Mouse (Mus musculus) myocyte (in vitro differentiated cells): ENCODE results near the gene Vmn1r213.

Experiments used
- POLR2A ChIP-seq: IDR thresholded peaks from one replicate; pipeline ENCODE4 v1.6.1; 2011; ENCODE audit warnings: low read depth, mild to moderate bottlenecking, control low read depth, moderate library complexity; ENCODE audit not compliant: insufficient read length
- TCF12 ChIP-seq: IDR thresholded peaks from one replicate; pipeline ENCODE4 v1.6.1; 2011; ENCODE audit warnings: mild to moderate bottlenecking, control low read depth; ENCODE audit not compliant: poor library complexity, insufficient read depth, severe bottlenecking
- TCF3 ChIP-seq: IDR thresholded peaks from one replicate; pipeline ENCODE4 v1.6.1; 2011; ENCODE audit warnings: low read depth, control low read depth; ENCODE audit not compliant: insufficient read length

- TF ChIP-seq TCF12 (no peak), TCF3 (no peak), POLR2A (no peak)
These were observed 17.4 kb downstream of the Vmn1r213 start for GRCm38 (mm10) chr13:23024812-23025211.
